Comparison of ENCODE assay signal across 8 mouse cellular contexts in genomic region chr2:153225595-153225953, GRCm38 (mm10). TPM values are rescaled to one million over a fixed set of nuclear protein-coding genes. Genes with fewer than 3 reads are reported as not detected.
DNase-seq lines count a peak whose midpoint lies in the region; ATAC-seq lines count a peak whose summit lies in the region.

No protein-coding gene starts in this region.

- peak overlapping the region; percentile 68 for H3K9ac ChIP-seq in heart, embryonic 15.5 days
- peak overlapping the region; percentile 92 for H3K9ac ChIP-seq in hindbrain, embryonic 14.5 days
- peak overlapping the region; percentile 82 for H3K9ac ChIP-seq in midbrain, embryonic 11.5 days (ENCODE audit: low read length)

- ATAC-seq in heart, embryonic 15.5 days (replicated peaks; ENCODE audit: insufficient number of reproducible peaks, insufficient read depth, low FRiP score, low read depth), result no peak
- ATAC-seq in hindbrain, embryonic 14.5 days (ENCODE audit: low FRiP score), result peak; percentile 34; the same call in 1 of the 2 replicates
- no peak; the same call in 1 of the 2 replicates for ATAC-seq in midbrain, embryonic 11.5 days (ENCODE audit: low FRiP score)

- 9% methylated on average over 3 of the region's 3 CpGs for WGBS in heart, embryonic 15.5 days
- 6% methylated on average over 3 of the region's 3 CpGs for WGBS in hindbrain, embryonic 14.5 days
- WGBS in midbrain, embryonic 11.5 days, result 7% methylated on average over 3 of the region's 3 CpGs

- no peaks in the 10 kb centered on the region for H3K9me3 ChIP-seq in heart, embryonic 15.5 days (replicated peaks)
- H3K9me3 ChIP-seq in hindbrain, embryonic 14.5 days (ENCODE audit: control insufficient read depth, low read length), result no peaks in the 10 kb centered on the region
- H3K9me3 ChIP-seq in midbrain, embryonic 11.5 days (ENCODE audit: control insufficient read depth, low read length), result no peaks in the 10 kb centered on the region

- no peaks in the 10 kb centered on the region for H3K27me3 ChIP-seq in heart, embryonic 15.5 days
- no peaks in the 10 kb centered on the region for H3K27me3 ChIP-seq in hindbrain, embryonic 14.5 days (ENCODE audit: control insufficient read depth, insufficient read depth, low read length)
- no peaks in the 10 kb centered on the region for H3K27me3 ChIP-seq in midbrain, embryonic 11.5 days (ENCODE audit: control insufficient read depth, insufficient read depth, low read length)

- intact Hi-C loops in gastrocnemius, postnatal 36 days (cut with DNase I), result no loop called here

- H3K4me1 ChIP-seq in heart, embryonic 15.5 days (replicated peaks), result peaks cover 27% of the 10 kb centered on the region
- H3K4me1 ChIP-seq in hindbrain, embryonic 14.5 days (replicated peaks; ENCODE audit: control insufficient read depth, insufficient read depth, low read length), result peaks cover 7% of the 10 kb centered on the region
- H3K4me1 ChIP-seq in midbrain, embryonic 11.5 days (ENCODE audit: control insufficient read depth, insufficient read depth, low read length), result peaks cover 11% of the 10 kb centered on the region

- no peak for DNase-seq in heart, adult 8-10 months (ENCODE audit: low spot score)
- peak; percentile 50 for DNase-seq in MN1 (ENCODE audit: low spot score)
- DNase-seq in hindbrain, embryonic 14.5 days (ENCODE audit: low spot score), result no peak
- DNase-seq in midbrain, embryonic 11.5 days (ENCODE audit: low spot score, missing footprints), result no peak
- DNase-seq in gastrocnemius, postnatal 36 days, result no peak
- no peak for DNase-seq in thymus, postnatal 0 days (ENCODE audit: low spot score)
- no peak for DNase-seq in layer of hippocampus, adult 11-12 months (ENCODE audit: low spot score)

- H3K4me2 ChIP-seq in heart, embryonic 15.5 days, result peak overlapping the region; percentile 77
- H3K4me2 ChIP-seq in hindbrain, embryonic 14.5 days (replicated peaks), result peak overlapping the region; percentile 80
- peak overlapping the region; percentile 73 for H3K4me2 ChIP-seq in midbrain, embryonic 11.5 days

- peaks cover 26% of the 10 kb centered on the region for H3K36me3 ChIP-seq in heart, embryonic 15.5 days
- H3K36me3 ChIP-seq in hindbrain, embryonic 14.5 days (replicated peaks; ENCODE audit: control insufficient read depth, insufficient read depth), result peaks cover 47% of the 10 kb centered on the region
- H3K36me3 ChIP-seq in midbrain, embryonic 11.5 days (ENCODE audit: control insufficient read depth, insufficient read depth, low read length), result peaks cover 13% of the 10 kb centered on the region

- no peak overlapping the region for H3K27ac ChIP-seq in heart, embryonic 15.5 days
- peak overlapping the region; percentile 83 for H3K27ac ChIP-seq in hindbrain, embryonic 14.5 days
- no peak overlapping the region for H3K27ac ChIP-seq in midbrain, embryonic 11.5 days (ENCODE audit: low read depth, low read length)

- peak overlapping the region; percentile 60 for H3K4me3 ChIP-seq in heart, embryonic 15.5 days
- peak overlapping the region; percentile 66 for H3K4me3 ChIP-seq in hindbrain, embryonic 14.5 days (replicated peaks; ENCODE audit: low read length)
- H3K4me3 ChIP-seq in midbrain, embryonic 11.5 days (ENCODE audit: low read depth, low read length), result no peak overlapping the region; the same call in 1 of the 2 replicates

RNA-seq across cellular contexts. Expression of gene Tspyl3, which starts 0.3 kb away (rescaled TPM):
- polyA plus RNA-seq in heart, embryonic 15.5 days (2015; fragmentation: Nextera tagmentation; extraction: Ambion mirVana), result 4.3 and 8.0 TPM in 2 replicates
- 1 to 10 TPM in 3 of 4 experiments, under 1 TPM in 1; 0.90 to 1.5 (median 1.0) TPM for total RNA-seq in heart, adult 8-10 months (2022)
- 31.7 and 34.1 TPM in 2 replicates for polyA plus RNA-seq in hindbrain, embryonic 14.5 days (2014; fragmentation: Nextera tagmentation; extraction: Ambion mirVana)
- 6.2 and 6.6 TPM in 2 replicates for polyA plus RNA-seq in midbrain, embryonic 11.5 days (2014; fragmentation: Nextera tagmentation; extraction: Ambion mirVana)
- total RNA-seq in gastrocnemius, postnatal 36 days (2021), result under 1 TPM; 0.32 to 0.51 TPM
- polyA plus RNA-seq in thymus, postnatal 0 days (2015; fragmentation: Nextera tagmentation; extraction: Ambion mirVana), result 24.0 and 25.6 TPM in 2 replicates

RNA-seq across cellular contexts. Expression of gene Plagl2, which starts 15.7 kb away (rescaled TPM):
- 7.6 and 11.6 TPM in 2 replicates for polyA plus RNA-seq in heart, embryonic 15.5 days (2015; fragmentation: Nextera tagmentation; extraction: Ambion mirVana)
- total RNA-seq in heart, adult 8-10 months (2022), result 1 to 10 TPM; 3.6 to 4.3 (median 4.0) TPM
- polyA plus RNA-seq in hindbrain, embryonic 14.5 days (2014; fragmentation: Nextera tagmentation; extraction: Ambion mirVana), result 6.4 and 8.7 TPM in 2 replicates
- 31.5 and 35.3 TPM in 2 replicates for polyA plus RNA-seq in midbrain, embryonic 11.5 days (2014; fragmentation: Nextera tagmentation; extraction: Ambion mirVana)
- total RNA-seq in gastrocnemius, postnatal 36 days (2021), result 1 to 10 TPM; 2.2 to 3.2 TPM
- polyA plus RNA-seq in thymus, postnatal 0 days (2015; fragmentation: Nextera tagmentation; extraction: Ambion mirVana), result 12.1 and 14.5 TPM in 2 replicates

RNA-seq across cellular contexts. Expression of gene Pofut1, which starts 15.8 kb away (rescaled TPM):
- 3.9 and 4.9 TPM in 2 replicates for polyA plus RNA-seq in heart, embryonic 15.5 days (2015; fragmentation: Nextera tagmentation; extraction: Ambion mirVana)
- 10 to 100 TPM; 10.6 to 14.9 (median 13.5) TPM for total RNA-seq in heart, adult 8-10 months (2022)
- polyA plus RNA-seq in hindbrain, embryonic 14.5 days (2014; fragmentation: Nextera tagmentation; extraction: Ambion mirVana), result 5.3 and 6.3 TPM in 2 replicates
- 6.4 and 7.2 TPM in 2 replicates for polyA plus RNA-seq in midbrain, embryonic 11.5 days (2014; fragmentation: Nextera tagmentation; extraction: Ambion mirVana)
- total RNA-seq in gastrocnemius, postnatal 36 days (2021), result 1 to 10 TPM; 9.5 to 9.9 TPM
- 2.7 and 4.6 TPM in 2 replicates for polyA plus RNA-seq in thymus, postnatal 0 days (2015; fragmentation: Nextera tagmentation; extraction: Ambion mirVana)
